Mouse (Mus musculus) neural tube, embryonic 14.5 days (tissue): Measurements from ENCODE around the gene Kcnh1. TPM values are rescaled to one million over a fixed set of nuclear protein-coding genes. Genes with fewer than 3 reads are reported as not detected.

ENCODE experiments used
- ATAC-seq: fragments of 200-750 bp; cut with Nextera tagmentation; 2 replicates; pipeline ENCODE4 v1.8.0; 2017; ENCODE audit warnings: low read depth, mild to moderate bottlenecking, moderate TSS enrichment, moderate library complexity
- H3K27ac ChIP-seq: fragments of 300-500 bp; sonication (generic); 2 replicates; pipeline ENCODE4 v1.5.1; 2014; ENCODE audit warnings: low read depth, mild to moderate bottlenecking, control low read depth, low read length, moderate library complexity, mixed read lengths
- H3K27me3 ChIP-seq: fragments of 300-500 bp; sonication (generic); 2 replicates; pipeline ENCODE4 v1.6.1; 2014; ENCODE audit warnings: low read length; ENCODE audit not compliant: control insufficient read depth, insufficient read depth
- H3K36me3 ChIP-seq: fragments of 300-500 bp; sonication (generic); 2 replicates; pipeline ENCODE4 v1.6.1; 2014; ENCODE audit warnings: low read length, mixed read lengths; ENCODE audit not compliant: control insufficient read depth, insufficient read depth
- H3K4me1 ChIP-seq: fragments of 300-500 bp; sonication (generic); 2 replicates; pipeline ENCODE4 v1.6.1; 2014; ENCODE audit warnings: low read length; ENCODE audit not compliant: control insufficient read depth, insufficient read depth
- H3K4me2 ChIP-seq: fragments of 300-500 bp; sonication (generic); 2 replicates; pipeline ENCODE4 v1.6.1; 2014; ENCODE audit warnings: mild to moderate bottlenecking, low read depth, low read length, control low read depth
- H3K4me3 ChIP-seq: fragments of 300-500 bp; sonication (generic); 2 replicates; pipeline ENCODE4 v1.5.1; 2014; ENCODE audit warnings: low read depth, low read length, control low read depth, mixed read lengths
- H3K9ac ChIP-seq: fragments of 300-500 bp; sonication (generic); replicated peaks from 2 replicates; pipeline ENCODE4 v1.6.1; 2014; ENCODE audit warnings: low read depth, mild to moderate bottlenecking, control low read depth, low read length, mixed read lengths
- H3K9me3 ChIP-seq: fragments of 300-500 bp; sonication (generic); 2 replicates; pipeline ENCODE4 v1.6.1; 2016; ENCODE audit warnings: low read length; ENCODE audit not compliant: control insufficient read depth
- WGBS: fragments of 180-500 bp; shearing (Covaris S2); extraction: QIAGEN DNeasy Blood & Tissue Kit; methylation state at CpG from one replicate; pipeline ENCODE4 v1.1.7; 2014; 5-methylcytosine and 5-hydroxymethylcytosine counted together
- polyA plus RNA-seq: library from polyadenylated mRNA; unstranded; fragments of >200 nt; fragmentation: Nextera tagmentation; extraction: Ambion mirVana; gene quantifications from 2 replicates; pipeline ENCODE4 v1.2.1, GENCODE M21; 2014

The Kcnh1 gene
- polyA plus RNA-seq, 1 experiment from 2014 or later, result 3.1 TPM

DNA sequence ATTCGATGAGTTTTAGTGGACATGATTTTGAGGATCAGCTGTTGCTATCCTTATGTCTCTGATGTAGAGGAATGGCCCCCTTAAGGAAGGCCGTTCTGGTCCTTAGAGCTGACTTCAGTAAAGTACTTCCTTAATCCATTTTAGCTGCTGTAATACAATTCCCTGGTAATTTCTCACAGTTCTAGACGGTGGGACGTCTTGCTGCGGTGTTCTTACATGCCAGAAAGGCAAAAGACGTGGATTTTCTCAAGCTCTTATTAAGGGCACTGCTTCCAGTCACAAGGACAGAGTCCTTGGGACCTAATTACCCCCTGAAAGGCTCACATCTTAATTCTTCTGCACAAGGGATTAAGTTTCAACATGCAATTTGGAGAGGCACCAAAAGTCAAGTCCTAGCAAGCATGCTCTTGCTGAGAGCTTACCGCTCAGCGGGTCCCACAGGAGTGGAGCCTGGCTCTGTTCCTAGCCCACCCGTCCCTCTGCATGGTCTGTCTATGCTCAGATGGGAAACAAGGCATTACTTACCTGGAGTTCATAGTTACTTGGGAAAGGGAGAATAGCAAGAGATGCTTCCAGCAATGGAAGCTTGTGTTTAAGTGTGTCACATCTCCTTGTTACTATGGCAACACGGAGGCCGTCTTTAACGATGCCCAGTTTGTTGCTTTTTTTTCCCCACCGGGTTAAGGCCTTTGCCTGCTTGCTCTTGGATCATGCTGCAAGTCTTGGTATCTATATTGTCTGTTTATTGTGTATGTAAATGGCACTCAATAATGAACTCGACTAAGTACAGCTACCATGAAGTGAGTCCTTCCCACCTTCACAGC is 209.3 kb downstream of the Kcnh1 start:
- ATAC-seq, result no peak
- Histone ChIP-seq H3K4me2 (no peak overlapping the region), H3K4me1 (no peaks in the 10 kb centered on the region), H3K27ac (no peak overlapping the region), H3K9ac (no peak overlapping the region), H3K9me3 (no peaks in the 10 kb centered on the region), H3K4me3 (no peak overlapping the region), H3K36me3 (no peaks in the 10 kb centered on the region), H3K27me3 (no peaks in the 10 kb centered on the region)
- 76% methylated on average over 14 of the region's 14 CpGs for WGBS

GRCm38 (mm10) chr1:192400991-192401390 is 210.4 kb downstream of the Kcnh1 start:
- H3K4me2 ChIP-seq, result no peak overlapping the region
- no peaks in the 10 kb centered on the region for H3K4me1 ChIP-seq
- H3K27me3 ChIP-seq, result no peaks in the 10 kb centered on the region
- H3K9me3 ChIP-seq, result no peaks in the 10 kb centered on the region
- no peaks in the 10 kb centered on the region for H3K36me3 ChIP-seq
- no peak for ATAC-seq
- H3K27ac ChIP-seq, result no peak overlapping the region
- no peak overlapping the region for H3K4me3 ChIP-seq
- no peak overlapping the region for H3K9ac ChIP-seq
- 43% methylated on average over 4 of the region's 4 CpGs for WGBS

DNA sequence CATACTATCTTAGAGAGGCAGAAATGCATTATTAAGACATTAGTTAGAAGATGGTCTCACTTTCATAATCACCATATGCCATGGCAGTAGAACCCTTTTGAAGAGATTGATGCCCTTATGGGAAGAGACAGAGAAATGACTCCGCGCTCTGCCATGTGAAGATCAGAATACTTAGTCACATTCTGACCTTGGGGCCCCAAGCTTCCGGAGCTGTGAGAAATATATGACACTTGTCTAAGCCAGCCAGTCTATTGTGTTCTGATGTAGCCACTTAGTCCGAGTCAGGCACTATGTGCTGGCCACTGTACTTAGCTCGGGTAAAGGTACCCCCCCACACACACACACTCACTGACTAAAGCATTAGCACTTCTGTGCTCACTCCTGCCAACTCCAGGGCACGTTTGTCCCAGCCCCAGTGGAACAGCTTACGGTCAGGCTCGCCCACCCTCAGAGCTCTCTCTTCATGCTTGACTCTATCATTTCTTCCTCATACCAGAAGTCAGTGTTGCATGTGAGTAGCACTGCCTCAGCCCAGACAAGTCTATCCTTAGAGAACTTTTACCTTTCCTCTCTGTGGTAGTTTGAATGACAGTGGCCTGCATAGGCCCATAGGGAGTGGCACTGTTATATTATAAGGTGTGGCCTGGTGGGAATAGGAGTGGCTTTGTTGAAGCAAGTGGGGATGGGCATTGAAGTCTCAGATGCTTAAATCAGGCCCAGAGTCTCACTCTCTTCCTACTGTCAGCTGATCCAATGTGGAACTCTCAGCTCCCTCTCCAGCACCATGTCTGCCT is 212.5 kb downstream of the Kcnh1 start:
- no peaks in the 10 kb centered on the region for H3K27me3 ChIP-seq
- WGBS, result 85% methylated on average over 8 of the region's 8 CpGs
- no peaks in the 10 kb centered on the region for H3K9me3 ChIP-seq
- no peak for ATAC-seq
- H3K4me1 ChIP-seq, result no peaks in the 10 kb centered on the region
- no peak overlapping the region for H3K4me2 ChIP-seq
- no peaks in the 10 kb centered on the region for H3K36me3 ChIP-seq
- H3K4me3 ChIP-seq, result no peak overlapping the region
- no peak overlapping the region for H3K27ac ChIP-seq
- no peak overlapping the region for H3K9ac ChIP-seq

GRCm38 (mm10) chr1:192405136-192405535 is 214.6 kb downstream of the Kcnh1 start:
- Histone ChIP-seq H3K9ac (no peak overlapping the region), H3K4me2 (no peak overlapping the region)
- no peak for ATAC-seq

GRCm38 (mm10) chr1:192406589-192406988 is 216.0 kb downstream of the Kcnh1 start:
- Histone ChIP-seq H3K27me3 (no peaks in the 10 kb centered on the region), H3K9me3 (no peaks in the 10 kb centered on the region), H3K27ac (no peak overlapping the region), H3K4me2 (no peak overlapping the region), H3K9ac (no peak overlapping the region), H3K4me1 (no peaks in the 10 kb centered on the region), H3K36me3 (no peaks in the 10 kb centered on the region), H3K4me3 (no peak overlapping the region)
- no peak for ATAC-seq
- 84% methylated on average over 5 of the region's 5 CpGs for WGBS

More at GRCm38 (mm10) chr1:192405136-192405535, 214.6 kb downstream of the Kcnh1 start:
- H3K27ac ChIP-seq, result no peak overlapping the region
- H3K4me3 ChIP-seq, result no peak overlapping the region
- H3K9me3 ChIP-seq, result no peaks in the 10 kb centered on the region
- 78% methylated on average over 4 of the region's 4 CpGs for WGBS
- H3K27me3 ChIP-seq, result no peaks in the 10 kb centered on the region
- no peaks in the 10 kb centered on the region for H3K4me1 ChIP-seq
- no peaks in the 10 kb centered on the region for H3K36me3 ChIP-seq

DNA sequence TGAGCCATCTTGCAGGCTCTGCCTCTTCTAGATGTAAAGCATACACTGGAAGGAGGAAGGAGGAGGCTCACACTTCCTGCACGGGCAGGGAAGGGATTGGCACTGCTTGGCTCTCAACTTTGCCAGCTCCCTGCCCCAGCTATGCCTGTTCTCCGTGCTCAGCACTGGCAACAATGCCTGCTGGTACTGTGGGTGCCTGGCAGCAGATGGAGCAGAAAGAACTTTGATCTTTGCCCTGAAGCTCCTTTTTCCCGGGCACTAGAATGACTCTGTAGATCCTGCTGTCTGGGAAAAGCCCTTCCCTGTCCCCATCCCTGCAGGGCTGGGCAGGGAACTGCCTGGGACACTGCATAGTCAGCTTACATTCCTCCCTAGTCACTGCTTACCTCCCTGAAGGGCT is 225.2 kb downstream of the Kcnh1 start:
- Histone ChIP-seq H3K4me3 (no peak overlapping the region), H3K27me3 (no peaks in the 10 kb centered on the region), H3K9ac (no peak overlapping the region), H3K36me3 (no peaks in the 10 kb centered on the region), H3K4me1 (no peaks in the 10 kb centered on the region), H3K4me2 (no peak overlapping the region), H3K27ac (no peak overlapping the region), H3K9me3 (no peaks in the 10 kb centered on the region)
- ATAC-seq, result no peak
- WGBS, result 70% methylated on average over 3 of the region's 3 CpGs

DNA sequence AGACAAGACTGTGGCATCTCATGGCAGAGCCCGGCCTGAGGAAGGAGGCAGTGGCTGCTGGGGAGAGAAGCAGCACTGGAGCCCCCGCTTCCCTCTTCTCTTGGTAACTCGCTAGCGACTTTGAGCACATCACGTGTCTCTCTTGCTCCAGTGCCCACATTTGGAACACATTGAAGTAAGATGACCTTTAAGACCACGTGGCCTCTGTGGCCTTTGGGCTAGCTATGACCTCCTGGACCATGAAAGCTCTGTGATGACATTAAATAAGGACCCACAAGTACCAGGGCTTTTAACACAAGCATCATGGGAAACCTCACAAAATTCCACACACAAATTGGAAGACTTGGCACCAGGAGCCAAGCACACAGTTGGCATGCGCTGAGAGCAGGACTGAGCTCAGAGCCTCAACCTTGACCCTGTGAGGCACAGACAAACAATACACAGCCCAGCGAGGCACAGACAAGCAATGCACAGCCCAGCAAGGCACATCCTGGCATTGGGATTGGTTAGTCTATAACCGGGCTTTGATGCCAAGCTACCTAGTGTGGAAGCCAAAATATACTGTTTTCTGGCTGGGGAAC is 225.8 kb downstream of the Kcnh1 start:
- H3K27ac ChIP-seq, result no peak overlapping the region
- H3K4me2 ChIP-seq, result no peak overlapping the region
- no peaks in the 10 kb centered on the region for H3K4me1 ChIP-seq
- H3K27me3 ChIP-seq, result no peaks in the 10 kb centered on the region
- H3K9ac ChIP-seq, result no peak overlapping the region
- H3K4me3 ChIP-seq, result no peak overlapping the region
- 77% methylated on average over 9 of the region's 9 CpGs for WGBS
- no peak for ATAC-seq
- no peaks in the 10 kb centered on the region for H3K36me3 ChIP-seq
- H3K9me3 ChIP-seq, result no peaks in the 10 kb centered on the region

- no peaks in the 10 kb centered on the region for H3K4me1 ChIP-seq
Observed at GRCm38 (mm10) chr1:192419176-192419575, 228.6 kb downstream of the Kcnh1 start.

More at GRCm38 (mm10) chr1:192419176-192419575, 228.6 kb downstream of the Kcnh1 start:
- no peaks in the 10 kb centered on the region for H3K27me3 ChIP-seq
- ATAC-seq, result no peak
- WGBS, result 94% methylated on average over 5 of the region's 5 CpGs
- H3K9me3 ChIP-seq, result no peaks in the 10 kb centered on the region
- no peak overlapping the region for H3K27ac ChIP-seq
- no peak overlapping the region for H3K4me3 ChIP-seq
- H3K4me2 ChIP-seq, result no peak overlapping the region
- H3K9ac ChIP-seq, result no peak overlapping the region
- H3K36me3 ChIP-seq, result no peaks in the 10 kb centered on the region
